Mouse (Mus musculus): Measurements from ENCODE around the gene Igsf11. TPM values are rescaled to one million over a fixed set of nuclear protein-coding genes. Genes with fewer than 3 reads are reported as not detected.

Gene Igsf11
- polyA plus RNA-seq, 1 experiment from 2014 or later, result 1.6 TPM

GRCm38 (mm10) chr16:38952881-38953280, 60.4 kb downstream of the Igsf11 start:
- Histone ChIP-seq H3K4me2 (replicated peaks; ENCODE audit: low read depth) (no peak overlapping the region), H3K27me3 (replicated peaks; ENCODE audit: control insufficient read depth, insufficient read depth, low read length) (no peaks in the 10 kb centered on the region), H3K27ac (ENCODE audit: low read depth, low read length) (no peak overlapping the region), H3K9ac (ENCODE audit: low read depth, low read length) (no peak overlapping the region), H3K36me3 (ENCODE audit: control insufficient read depth, insufficient read depth) (no peaks in the 10 kb centered on the region), H3K4me3 (ENCODE audit: low read depth, low read length) (no peak overlapping the region), H3K4me1 (replicated peaks; ENCODE audit: control insufficient read depth, insufficient read depth, low read length) (no peaks in the 10 kb centered on the region), H3K9me3 (ENCODE audit: control insufficient read depth) (no peaks in the 10 kb centered on the region)
- ATAC-seq, result no peak
- peak; percentile 21; the same call in 1 of the 2 replicates for TF ChIP-seq CTCF (IDR thresholded peaks at IDR 0.05; ENCODE audit: low read depth)
- WGBS, result 93% methylated on average over 3 of the region's 3 CpGs

- Histone ChIP-seq H3K4me2 (replicated peaks; ENCODE audit: low read depth) (no peak overlapping the region), H3K4me1 (replicated peaks; ENCODE audit: control insufficient read depth, insufficient read depth, low read length) (no peaks in the 10 kb centered on the region), H3K4me3 (ENCODE audit: low read depth, low read length) (no peak overlapping the region), H3K9ac (ENCODE audit: low read depth, low read length) (no peak overlapping the region), H3K36me3 (ENCODE audit: control insufficient read depth, insufficient read depth) (no peaks in the 10 kb centered on the region), H3K9me3 (ENCODE audit: control insufficient read depth) (no peaks in the 10 kb centered on the region), H3K27me3 (replicated peaks; ENCODE audit: control insufficient read depth, insufficient read depth, low read length) (no peaks in the 10 kb centered on the region), H3K27ac (ENCODE audit: low read depth, low read length) (no peak overlapping the region)
- WGBS, result 84% methylated on average over 6 of the region's 6 CpGs
- no peak for TF ChIP-seq CTCF (IDR thresholded peaks at IDR 0.05; ENCODE audit: low read depth)
- ATAC-seq, result no peak
Measured at GRCm38 (mm10) chr16:38953821-38954220, 61.4 kb downstream of the Igsf11 start.

- H3K9ac ChIP-seq (ENCODE audit: low read depth, low read length), result no peak overlapping the region
- no peaks in the 10 kb centered on the region for H3K9me3 ChIP-seq (ENCODE audit: control insufficient read depth)
- no peak for TF ChIP-seq CTCF (IDR thresholded peaks at IDR 0.05; ENCODE audit: low read depth)
- H3K27me3 ChIP-seq (replicated peaks; ENCODE audit: control insufficient read depth, insufficient read depth, low read length), result no peaks in the 10 kb centered on the region
- 87% methylated on average over 16 of the region's 16 CpGs for WGBS
- H3K27ac ChIP-seq (ENCODE audit: low read depth, low read length), result no peak overlapping the region
- no peak for ATAC-seq
- H3K4me3 ChIP-seq (ENCODE audit: low read depth, low read length), result no peak overlapping the region
- no peaks in the 10 kb centered on the region for H3K4me1 ChIP-seq (replicated peaks; ENCODE audit: control insufficient read depth, insufficient read depth, low read length)
- H3K4me2 ChIP-seq (replicated peaks; ENCODE audit: low read depth), result no peak overlapping the region
- H3K36me3 ChIP-seq (ENCODE audit: control insufficient read depth, insufficient read depth), result no peaks in the 10 kb centered on the region
Measured at GRCm38 (mm10) chr16:38954501-38955288, 62.2 kb downstream of the Igsf11 start.

GRCm38 (mm10) chr16:38955296-38955695, 62.8 kb downstream of the Igsf11 start:
- Histone ChIP-seq H3K27me3 (replicated peaks; ENCODE audit: control insufficient read depth, insufficient read depth, low read length) (no peaks in the 10 kb centered on the region), H3K9ac (ENCODE audit: low read depth, low read length) (no peak overlapping the region), H3K4me2 (replicated peaks; ENCODE audit: low read depth) (no peak overlapping the region), H3K36me3 (ENCODE audit: control insufficient read depth, insufficient read depth) (no peaks in the 10 kb centered on the region), H3K4me1 (replicated peaks; ENCODE audit: control insufficient read depth, insufficient read depth, low read length) (no peaks in the 10 kb centered on the region), H3K9me3 (ENCODE audit: control insufficient read depth) (no peaks in the 10 kb centered on the region), H3K4me3 (ENCODE audit: low read depth, low read length) (no peak overlapping the region), H3K27ac (ENCODE audit: low read depth, low read length) (no peak overlapping the region)
- ATAC-seq, result no peak
- 84% methylated on average over 5 of the region's 5 CpGs for WGBS
- TF ChIP-seq CTCF (IDR thresholded peaks at IDR 0.05; ENCODE audit: low read depth), result no peak

GRCm38 (mm10) chr16:38958801-38959200, 66.3 kb downstream of the Igsf11 start:
- 74% methylated on average over 9 of the region's 9 CpGs for WGBS
- ATAC-seq, result no peak
- no peak overlapping the region for H3K4me3 ChIP-seq (ENCODE audit: low read depth, low read length)
- H3K36me3 ChIP-seq (ENCODE audit: control insufficient read depth, insufficient read depth), result no peaks in the 10 kb centered on the region
- H3K27me3 ChIP-seq (replicated peaks; ENCODE audit: control insufficient read depth, insufficient read depth, low read length), result no peaks in the 10 kb centered on the region
- no peaks in the 10 kb centered on the region for H3K4me1 ChIP-seq (replicated peaks; ENCODE audit: control insufficient read depth, insufficient read depth, low read length)
- TF ChIP-seq CTCF (IDR thresholded peaks at IDR 0.05; ENCODE audit: low read depth), result no peak
- H3K9me3 ChIP-seq (ENCODE audit: control insufficient read depth), result no peaks in the 10 kb centered on the region
- no peak overlapping the region for H3K4me2 ChIP-seq (replicated peaks; ENCODE audit: low read depth)
- no peak overlapping the region for H3K9ac ChIP-seq (ENCODE audit: low read depth, low read length)
- no peak overlapping the region for H3K27ac ChIP-seq (ENCODE audit: low read depth, low read length)

GRCm38 (mm10) chr16:38960550-38960949, 68.1 kb downstream of the Igsf11 start:
- TF ChIP-seq CTCF (IDR thresholded peaks at IDR 0.05; ENCODE audit: low read depth), result no peak
- Histone ChIP-seq H3K36me3 (ENCODE audit: control insufficient read depth, insufficient read depth) (no peaks in the 10 kb centered on the region), H3K9ac (ENCODE audit: low read depth, low read length) (no peak overlapping the region), H3K4me1 (replicated peaks; ENCODE audit: control insufficient read depth, insufficient read depth, low read length) (no peaks in the 10 kb centered on the region), H3K4me2 (replicated peaks; ENCODE audit: low read depth) (no peak overlapping the region), H3K27ac (ENCODE audit: low read depth, low read length) (no peak overlapping the region), H3K27me3 (replicated peaks; ENCODE audit: control insufficient read depth, insufficient read depth, low read length) (no peaks in the 10 kb centered on the region), H3K4me3 (ENCODE audit: low read depth, low read length) (no peak overlapping the region), H3K9me3 (ENCODE audit: control insufficient read depth) (no peaks in the 10 kb centered on the region)
- WGBS, result 75% methylated on average over 8 of the region's 8 CpGs
- ATAC-seq, result no peak

Data from intestine, postnatal 0 days (tissue).